Mouse (Mus musculus): Measurements from ENCODE around the gene Wdr78.
A peak's percentile ranks its signal among the peaks of the same experiment; 100 is the strongest.

Gene Wdr78

DNA sequence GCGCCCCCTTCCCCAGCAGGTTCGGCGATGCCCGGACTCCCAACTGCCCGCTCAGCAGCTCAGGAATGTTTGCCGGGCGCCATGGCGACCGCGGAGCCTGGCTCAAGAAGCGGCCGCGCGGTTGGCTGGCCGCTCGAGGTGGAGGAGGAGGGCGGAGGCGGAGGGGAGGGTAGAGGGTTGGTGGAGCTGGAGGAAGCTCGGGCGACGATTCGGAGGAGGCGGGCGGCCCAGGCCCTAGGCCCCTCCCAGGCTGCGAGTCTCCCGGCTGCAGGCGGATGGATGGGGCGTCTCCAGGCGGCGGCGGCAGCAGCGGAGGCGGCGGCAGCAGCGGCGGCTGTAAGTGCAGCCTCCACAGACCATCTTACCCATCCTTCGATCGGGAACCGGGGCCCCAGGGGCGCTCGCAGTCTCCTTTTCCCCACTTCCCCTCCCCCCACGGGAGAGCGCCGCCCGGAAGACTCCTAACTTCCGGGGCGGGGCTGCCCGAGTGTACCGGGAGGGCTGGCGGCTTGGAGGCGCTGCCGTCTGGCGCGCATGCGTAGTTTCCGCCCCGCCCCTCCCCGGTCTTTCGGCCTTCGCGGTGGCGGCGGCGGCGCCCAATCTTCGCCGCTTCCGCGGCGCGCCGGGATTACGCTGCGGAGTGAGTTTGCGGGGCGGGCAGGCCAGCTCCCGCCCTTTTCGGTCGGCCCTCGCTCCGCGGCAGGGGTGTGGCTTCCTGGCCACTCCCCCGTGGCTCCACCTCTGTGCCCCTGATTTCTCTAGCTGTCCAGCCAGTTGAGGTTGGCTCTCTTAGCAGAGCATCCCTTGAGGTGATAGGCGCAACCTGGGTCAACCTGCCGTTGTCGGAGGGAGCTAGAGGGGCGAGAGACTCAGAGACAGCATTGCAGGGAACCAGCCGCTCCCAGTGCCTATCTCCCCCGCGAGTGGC, at the start of gene Wdr78, which contains the start of gene Mier1:
TSS of gene Wdr78 (minus strand) at position 372 of the 928 bp plus-strand sequence.
TSS of gene Mier1 (plus strand) at position 207 of the 928 bp plus-strand sequence.
- peak; percentile 92 for DNase-seq (ENCODE audit: low spot score)

DNA sequence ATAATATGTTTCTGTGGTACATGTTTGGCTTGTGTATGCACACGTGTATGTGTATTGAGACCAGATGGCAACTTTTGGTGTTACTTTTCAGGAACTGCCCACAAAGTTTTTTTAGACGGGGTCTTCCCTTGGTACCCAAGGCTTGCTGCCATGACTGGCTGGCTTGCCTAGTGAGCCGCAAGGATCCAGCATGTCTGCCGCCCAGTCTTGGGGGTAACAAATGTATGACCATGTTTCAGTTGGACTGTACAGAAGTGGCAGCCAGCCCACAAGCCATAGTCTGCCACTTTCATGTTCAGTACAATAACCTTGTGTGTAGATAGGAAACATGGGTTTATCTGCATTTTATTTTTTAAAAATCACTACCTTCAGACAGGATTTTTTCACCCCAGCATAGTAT, 44.4 kb upstream of the Wdr78 start:
- DNase-seq (ENCODE audit: low spot score): no peak

- DNase-seq (ENCODE audit: low spot score): no peak
Measured at GRCm38 (mm10) chr4:103151946-103152345, 37.6 kb upstream of the Wdr78 start.

DNA sequence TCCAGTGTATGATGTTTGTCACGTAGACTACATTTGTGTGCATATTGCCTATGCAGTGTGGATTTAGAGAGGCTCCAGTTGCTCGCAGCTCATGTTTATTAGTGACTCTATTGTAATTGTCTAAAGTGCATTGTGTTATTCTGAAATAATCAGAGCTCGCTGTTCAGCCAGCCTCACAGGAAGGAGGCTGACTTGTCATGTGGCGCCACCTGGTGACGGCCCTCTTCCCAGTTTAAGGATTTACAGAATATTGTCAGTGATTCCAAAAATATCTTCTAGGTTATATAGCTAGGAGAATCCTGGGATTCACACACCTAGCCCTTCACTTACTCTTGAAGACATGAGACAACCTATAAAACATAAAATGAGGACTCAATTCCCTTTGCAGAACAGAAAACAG, 32.0 kb upstream of the Wdr78 start:
- DNase-seq (ENCODE audit: low spot score): peak; percentile 75

DNA sequence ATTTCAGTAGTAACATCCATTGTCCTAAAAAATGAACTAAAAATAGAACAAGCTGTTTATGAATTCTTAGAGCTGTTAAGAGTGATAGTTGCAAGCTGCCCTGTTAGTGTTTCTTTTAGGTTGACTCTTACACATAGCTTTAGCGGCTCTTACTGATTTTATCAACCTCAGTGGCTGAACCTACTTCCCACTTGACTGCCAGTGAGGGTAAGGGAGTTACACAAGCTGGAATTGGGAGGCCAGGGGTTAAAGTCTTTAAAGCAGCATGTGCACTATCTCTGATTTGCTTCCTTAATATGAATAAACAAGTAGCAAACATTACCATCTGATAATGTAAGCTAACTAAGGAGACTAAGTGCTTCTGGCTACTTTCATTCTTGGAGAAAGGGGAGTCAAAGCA, 22.6 kb upstream of the Wdr78 start:
- DNase-seq (ENCODE audit: low spot score): no peak

GRCm38 (mm10) chr4:103126533-103126932, 12.2 kb upstream of the Wdr78 start:
- no peak for DNase-seq (ENCODE audit: low spot score)

DNA sequence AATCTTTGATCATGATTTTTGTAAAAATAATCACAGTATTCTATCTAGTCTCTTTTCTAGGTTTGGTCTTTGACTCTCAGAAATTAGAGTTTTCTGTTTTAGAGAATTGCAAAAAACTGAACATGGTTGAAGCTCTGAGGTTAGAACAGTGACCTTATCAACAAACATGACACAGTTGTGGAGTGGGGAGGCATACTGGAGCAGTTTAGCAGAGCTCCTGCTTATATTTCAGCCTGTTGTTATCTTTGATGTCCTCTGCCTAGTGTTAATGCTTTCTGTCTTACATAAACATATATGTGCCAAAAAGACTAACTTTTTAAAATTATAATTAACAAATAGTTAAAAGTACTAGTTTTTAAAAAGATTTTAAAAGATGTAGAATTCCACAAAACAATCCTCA, 9.3 kb upstream of the Wdr78 start:
- no peak for DNase-seq (ENCODE audit: low spot score)

DNA sequence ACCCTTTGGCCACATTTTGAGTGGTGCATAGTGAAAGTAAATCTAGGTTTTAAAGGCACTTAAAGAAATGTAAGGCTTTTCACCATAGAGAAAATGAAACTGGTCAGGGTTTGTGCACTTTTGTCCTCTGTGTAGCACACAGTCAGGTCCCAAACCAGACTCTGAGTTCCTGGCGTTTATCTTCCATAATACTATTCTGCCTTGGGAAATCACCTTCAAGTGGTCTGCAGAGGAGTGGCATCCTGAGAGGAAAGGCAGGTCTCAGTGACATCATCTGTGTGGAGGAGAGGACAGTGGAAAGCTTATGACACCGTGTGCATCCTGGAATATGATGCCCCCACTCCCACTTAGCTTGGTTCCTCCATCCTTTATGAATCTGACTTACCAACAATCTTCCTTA, 8.7 kb upstream of the Wdr78 start:
- DNase-seq (ENCODE audit: low spot score): no peak

DNA sequence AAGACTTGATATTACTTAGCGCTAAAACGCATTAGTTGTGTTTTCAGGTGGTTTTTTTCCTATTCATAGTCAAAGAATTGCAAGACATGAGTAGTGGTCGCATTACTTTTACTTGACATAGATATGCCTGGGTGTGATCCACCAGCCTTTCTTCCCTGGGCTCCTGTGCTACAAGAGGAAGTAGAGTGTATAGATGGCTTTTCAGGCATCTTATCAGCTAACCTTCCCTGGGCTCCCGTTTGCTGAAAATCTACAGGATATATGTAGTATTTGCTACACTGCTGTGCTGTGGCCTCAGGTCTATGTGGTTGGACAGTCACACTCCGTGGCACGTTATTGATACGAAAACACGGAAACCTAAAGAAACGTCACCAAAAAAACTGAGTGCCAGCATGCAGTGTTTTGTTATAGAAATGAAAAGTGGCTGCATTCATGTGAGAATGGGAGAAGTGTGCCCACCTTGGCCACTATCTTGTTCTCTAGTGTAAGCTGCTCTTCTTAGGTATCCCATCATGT, 6.6 kb upstream of the Wdr78 start:
- DNase-seq (ENCODE audit: low spot score): no peak

GRCm38 (mm10) chr4:103120395-103120794, 6.0 kb upstream of the Wdr78 start:
- no peak for DNase-seq (ENCODE audit: low spot score)

GRCm38 (mm10) chr4:103120028-103120384, 5.7 kb upstream of the Wdr78 start:
- no peak for DNase-seq (ENCODE audit: low spot score)

DNA sequence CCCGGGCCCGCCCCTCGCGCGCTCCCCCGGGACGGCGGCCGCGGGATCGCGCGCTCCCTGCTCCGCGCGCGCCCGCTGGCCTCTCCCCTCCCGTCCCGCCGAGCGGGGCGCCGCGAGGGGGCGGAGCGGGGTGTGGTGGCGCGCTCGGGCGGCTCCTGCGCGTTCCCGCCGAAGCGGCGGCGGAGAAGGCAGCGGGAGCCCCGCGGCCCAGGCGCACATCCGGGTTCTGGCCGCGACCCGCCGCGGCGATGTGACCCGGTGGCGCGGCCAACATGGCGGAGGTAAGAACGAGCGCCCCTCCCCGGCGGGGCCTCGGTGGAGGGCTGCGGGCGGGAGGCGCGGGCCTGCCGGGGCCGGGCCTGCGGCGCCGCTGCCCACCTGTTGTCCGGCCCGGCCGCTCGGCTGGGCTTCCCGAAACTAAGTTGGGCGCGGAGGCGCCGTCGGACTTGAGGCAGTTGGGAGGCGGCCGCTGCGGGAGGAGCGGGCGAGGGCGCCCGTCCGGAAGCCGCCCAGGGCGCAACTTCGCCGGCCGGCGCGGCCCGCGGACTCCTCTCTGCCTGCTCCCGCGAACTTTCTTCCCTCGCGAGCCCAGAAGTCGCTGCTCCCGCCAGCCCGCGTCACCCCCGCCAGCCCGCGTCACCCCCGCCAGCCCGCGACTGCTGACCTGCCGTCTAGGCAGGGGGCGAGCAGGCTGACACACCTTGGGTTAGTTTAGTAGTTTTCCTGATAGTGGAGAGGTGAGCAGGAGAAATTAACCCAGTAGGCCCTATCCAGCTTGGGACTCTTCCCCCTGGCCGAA, 5.1 kb upstream of the Wdr78 start:
- peak; percentile 81 for DNase-seq (ENCODE audit: low spot score)

- no peak for DNase-seq (ENCODE audit: low spot score)
Measured at GRCm38 (mm10) chr4:103118888-103119228, 4.5 kb upstream of the Wdr78 start.

DNA sequence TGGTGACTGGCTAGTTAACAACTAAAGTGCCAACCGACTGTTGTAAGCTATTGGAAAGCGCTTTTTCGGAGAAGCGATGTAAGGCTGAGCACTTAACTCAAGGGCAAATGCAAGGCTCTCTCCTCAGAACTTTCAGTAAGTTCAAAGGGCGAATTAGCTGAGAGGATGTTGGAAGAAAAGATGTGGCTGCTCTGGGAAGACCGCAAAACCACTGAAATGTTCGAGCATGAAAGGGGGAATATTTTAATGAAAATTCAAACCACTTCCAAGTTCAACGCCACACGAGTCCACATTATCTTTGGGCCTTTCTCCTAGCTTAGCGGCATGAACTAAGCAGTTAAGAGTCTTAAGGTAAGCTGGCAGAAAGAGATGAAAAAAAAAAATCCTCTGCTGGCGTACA, 953 bp downstream of the Wdr78 start:
- no peak for DNase-seq (ENCODE audit: low spot score)

GRCm38 (mm10) chr4:103112651-103113050, 1.7 kb downstream of the Wdr78 start:
- no peak for DNase-seq (ENCODE audit: low spot score)

DNA sequence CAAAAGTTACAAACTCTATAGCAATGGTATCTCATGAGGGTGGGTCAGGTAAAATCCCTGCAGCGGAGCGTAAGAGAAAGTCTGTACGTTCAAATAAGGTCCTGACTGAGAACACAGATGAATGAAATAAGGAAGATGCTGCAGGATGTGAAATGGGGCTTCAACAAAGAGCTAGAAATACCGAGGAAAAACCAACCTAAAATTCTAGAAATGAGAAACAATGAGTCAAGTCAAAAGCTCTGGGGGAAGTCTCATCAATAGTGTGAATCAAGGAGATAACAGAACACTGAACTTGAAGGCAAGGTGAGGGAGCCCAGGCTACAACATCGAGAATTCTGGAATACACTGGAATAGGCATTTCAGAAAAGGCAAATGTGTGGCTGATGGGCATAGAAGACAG, 15.8 kb downstream of the Wdr78 start:
- DNase-seq (ENCODE audit: low spot score): no peak

GRCm38 (mm10) chr4:103095921-103096320, 18.4 kb downstream of the Wdr78 start:
- DNase-seq (ENCODE audit: low spot score): no peak

DNA sequence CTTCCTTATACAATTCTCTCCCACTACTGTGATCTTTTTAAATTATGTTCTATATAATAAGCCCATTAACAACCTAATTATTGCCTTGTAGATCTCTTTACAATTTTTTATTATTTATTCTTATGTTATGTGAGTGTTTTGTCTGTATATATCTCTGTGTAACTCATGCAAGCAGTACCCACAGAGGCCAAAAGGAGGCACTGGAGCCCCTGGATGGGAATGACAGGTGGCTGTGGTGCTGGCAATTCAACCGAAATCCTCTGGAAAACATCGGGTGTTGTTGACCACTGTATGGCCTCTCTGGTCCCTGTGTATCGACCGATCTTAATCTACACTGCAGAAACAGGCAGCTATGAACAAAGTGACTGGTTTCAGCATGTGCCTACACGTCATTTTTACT, 29.1 kb downstream of the Wdr78 start:
- no peak for DNase-seq (ENCODE audit: low spot score)

GRCm38 (mm10) chr4:103070631-103071030, 43.7 kb downstream of the Wdr78 start:
- DNase-seq (ENCODE audit: low spot score): no peak

DNA sequence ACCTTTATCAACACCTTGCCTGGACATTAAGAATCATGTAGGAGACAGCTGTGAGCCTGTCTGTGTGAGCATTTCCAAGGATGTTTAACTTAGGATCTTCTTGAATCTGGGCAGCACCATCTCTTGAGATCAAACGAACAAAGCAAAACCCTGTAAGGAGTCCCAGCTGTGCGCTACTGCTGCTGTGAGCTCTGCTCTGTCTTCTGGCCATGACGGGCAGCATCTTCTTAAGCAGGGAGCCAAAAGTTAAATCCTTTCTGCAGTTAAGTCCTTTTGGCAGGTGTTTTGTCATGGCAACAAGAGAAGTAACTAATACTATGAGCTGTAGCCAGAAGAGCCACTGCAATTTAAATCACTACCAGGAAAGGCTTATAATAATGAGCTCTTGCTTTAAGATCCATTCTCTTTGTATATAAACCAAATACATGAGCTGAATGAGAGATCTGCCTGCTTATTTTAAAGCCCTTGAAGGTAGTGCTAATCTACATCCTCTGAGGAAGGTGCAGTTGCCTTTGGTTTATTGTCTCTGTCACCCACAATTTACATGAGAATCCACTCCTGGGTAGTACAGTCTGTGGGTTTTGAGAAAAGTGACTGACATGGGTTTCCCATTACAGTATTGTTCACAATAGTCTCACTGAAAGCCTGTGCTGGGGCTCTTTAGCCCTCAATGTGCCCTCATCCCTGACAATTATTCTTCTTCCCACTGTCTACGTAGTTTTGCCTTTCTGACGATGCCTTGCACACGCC, 46.3 kb downstream of the Wdr78 start:
- DNase-seq (ENCODE audit: low spot score): no peak

- DNase-seq (ENCODE audit: low spot score): no peak
Measured at GRCm38 (mm10) chr4:103064976-103065375, 49.4 kb downstream of the Wdr78 start.

GRCm38 (mm10) chr4:103064421-103064820, 49.9 kb downstream of the Wdr78 start:
- DNase-seq (ENCODE audit: low spot score): no peak
